Mouse (Mus musculus) C2C12 (cell line): ENCODE data around the gene Zbtb8b.

Experiments
- CEBPB ChIP-seq: IDR thresholded peaks from one replicate; pipeline ENCODE4 v1.6.1; 2011; ENCODE audit warnings: low read depth, mild to moderate bottlenecking, control low read depth, moderate library complexity
- CTCF ChIP-seq: IDR thresholded peaks from one replicate; pipeline ENCODE4 v1.5.1; 2011; ENCODE audit not compliant: control insufficient read depth, insufficient read depth, insufficient read length
- MAX ChIP-seq: IDR thresholded peaks from one replicate; pipeline ENCODE4 v1.6.1; 2011; ENCODE audit warnings: mild to moderate bottlenecking, control low read depth
- MYOD1 ChIP-seq: IDR thresholded peaks from one replicate; pipeline ENCODE4 v1.6.1; 2011; ENCODE audit warnings: low read depth; ENCODE audit not compliant: control insufficient read depth, insufficient read length
- MYOG ChIP-seq: IDR thresholded peaks from one replicate; pipeline ENCODE4 v1.6.1; 2011; ENCODE audit not compliant: control insufficient read depth, insufficient read length; ENCODE audit errors: extremely low read depth
- USF1 ChIP-seq: IDR thresholded peaks from one replicate; pipeline ENCODE4 v1.6.1; 2011; ENCODE audit warnings: low read depth, mild to moderate bottlenecking, control low read depth, moderate library complexity

- no peak for TF ChIP-seq USF1
- no peak for TF ChIP-seq MYOG
- TF ChIP-seq MYOD1, result no peak
- no peak for TF ChIP-seq CTCF
- no peak for TF ChIP-seq MAX
- TF ChIP-seq CEBPB, result no peak
These were observed 55.0 kb downstream of the Zbtb8b start for GRCm38 (mm10) chr4:129385685-129386084.
